Mouse (Mus musculus): Measurements from ENCODE around the gene Epha2.
A peak's percentile ranks its signal among the peaks of the same experiment; 100 is the strongest.

The Epha2 gene

DNA sequence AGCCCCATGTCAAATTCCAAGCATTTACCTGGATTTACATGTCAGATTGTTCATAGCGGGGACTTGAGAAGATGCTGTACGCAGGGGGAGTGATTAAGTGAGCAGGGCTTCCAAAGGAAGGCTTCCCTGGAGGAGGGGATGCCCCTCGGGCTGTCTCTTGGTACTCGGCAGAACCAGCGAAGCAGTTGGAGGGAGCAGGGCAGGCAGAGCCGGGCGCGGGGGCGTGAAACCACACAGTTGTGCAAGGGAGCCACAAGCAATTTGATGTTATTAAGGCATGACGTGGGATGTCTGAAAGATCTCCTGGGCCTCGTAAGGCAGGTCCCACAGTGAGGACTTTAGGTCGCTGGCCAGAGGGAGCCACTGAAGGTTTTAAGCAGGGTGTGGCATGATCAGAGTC lies 28.9 kb downstream of the Epha2 start:
- DNase-seq (ENCODE audit: extremely low spot score), result no peak

DNA sequence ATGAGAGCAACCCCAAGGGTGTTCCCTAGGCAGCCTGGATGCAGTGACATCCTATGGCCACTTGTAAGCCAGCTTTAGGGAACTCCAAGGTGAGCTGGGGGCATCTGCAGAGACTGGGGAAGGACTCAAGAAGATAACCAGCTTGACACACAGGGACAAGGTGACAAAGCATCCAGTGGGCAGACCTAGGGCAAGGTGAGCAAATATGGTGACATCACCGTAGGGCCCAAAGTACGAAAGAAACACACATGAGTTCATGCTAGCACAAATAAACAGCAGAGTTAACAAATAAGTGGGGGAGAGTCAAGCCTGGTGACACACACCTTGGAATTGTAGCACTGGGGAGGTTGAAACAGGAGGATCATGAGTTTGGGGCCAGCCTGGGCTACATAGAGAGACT lies 30.4 kb downstream of the Epha2 start:
- no peak for DNase-seq (ENCODE audit: extremely low spot score)

GRCm38 (mm10) chr4:141332258-141332657 lies 31.2 kb downstream of the Epha2 start:
- DNase-seq (ENCODE audit: extremely low spot score), result no peak

DNA sequence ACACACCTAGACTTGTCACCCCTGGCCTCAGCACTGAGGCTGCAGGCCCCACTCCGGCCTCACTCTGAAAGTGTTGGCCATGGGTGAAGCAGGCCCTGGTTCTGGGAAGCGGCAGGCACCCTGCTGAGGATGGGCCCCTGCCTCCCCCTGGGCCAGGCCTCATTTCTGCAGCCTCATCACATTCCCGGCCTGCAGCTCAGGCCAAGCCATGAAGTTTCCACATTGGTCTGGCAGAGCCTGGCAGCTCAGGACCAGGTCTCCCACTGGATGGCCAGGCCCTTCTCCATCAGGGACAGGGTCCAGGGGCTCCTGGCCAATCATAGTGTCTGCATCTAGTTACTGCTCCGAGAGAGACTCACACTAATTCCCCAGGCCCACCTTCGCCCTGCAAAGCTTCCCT lies 33.7 kb downstream of the Epha2 start:
- no peak for DNase-seq (ENCODE audit: extremely low spot score)

GRCm38 (mm10) chr4:141335263-141335796 lies 34.3 kb downstream of the Epha2 start:
- DNase-seq (ENCODE audit: extremely low spot score), result peak; percentile 69

DNA sequence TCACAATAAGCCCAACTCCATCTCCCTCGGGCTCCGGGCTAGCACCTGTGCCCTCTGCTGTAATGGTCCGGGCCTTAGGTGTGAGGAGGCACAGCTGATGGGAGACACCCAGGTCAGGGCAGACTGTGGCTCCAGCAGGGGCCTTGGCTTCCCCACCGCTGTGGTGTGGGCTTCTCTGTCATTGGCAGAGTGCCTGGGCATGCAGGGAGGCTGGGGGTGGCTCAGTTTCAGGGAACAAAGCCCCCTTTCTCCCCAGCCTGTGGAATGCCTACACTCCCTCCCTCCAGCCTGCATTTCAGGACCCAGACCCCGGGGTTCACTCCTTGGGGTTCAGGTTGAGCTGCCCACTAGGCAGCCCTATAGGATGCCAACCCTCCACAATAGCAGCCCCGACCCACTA lies 35.2 kb downstream of the Epha2 start:
- DNase-seq (ENCODE audit: extremely low spot score), result no peak

GRCm38 (mm10) chr4:141337986-141338385 lies 36.9 kb downstream of the Epha2 start:
- DNase-seq (ENCODE audit: extremely low spot score), result peak; percentile 45

DNA sequence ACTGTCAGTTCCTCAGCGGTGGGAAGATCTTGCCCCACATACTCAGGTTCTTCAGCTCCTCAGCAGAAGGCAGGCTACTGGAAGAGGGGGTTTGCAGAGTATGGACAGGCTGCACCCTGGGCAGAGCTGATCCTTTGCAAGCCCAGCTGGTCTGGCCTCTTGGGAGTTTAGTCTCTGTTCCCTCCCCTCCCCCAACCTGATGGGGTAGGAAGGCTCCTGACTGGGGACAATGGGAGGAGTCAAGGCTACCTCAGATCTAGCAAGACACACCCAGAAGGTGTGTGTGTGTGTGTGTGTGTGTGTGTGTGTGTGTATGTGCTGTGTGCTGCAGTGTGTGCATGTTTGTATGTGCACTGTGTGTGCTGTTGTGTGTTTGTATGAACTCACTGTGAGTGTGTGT lies 37.8 kb downstream of the Epha2 start:
- peak; percentile 34 for DNase-seq (ENCODE audit: extremely low spot score)

DNA sequence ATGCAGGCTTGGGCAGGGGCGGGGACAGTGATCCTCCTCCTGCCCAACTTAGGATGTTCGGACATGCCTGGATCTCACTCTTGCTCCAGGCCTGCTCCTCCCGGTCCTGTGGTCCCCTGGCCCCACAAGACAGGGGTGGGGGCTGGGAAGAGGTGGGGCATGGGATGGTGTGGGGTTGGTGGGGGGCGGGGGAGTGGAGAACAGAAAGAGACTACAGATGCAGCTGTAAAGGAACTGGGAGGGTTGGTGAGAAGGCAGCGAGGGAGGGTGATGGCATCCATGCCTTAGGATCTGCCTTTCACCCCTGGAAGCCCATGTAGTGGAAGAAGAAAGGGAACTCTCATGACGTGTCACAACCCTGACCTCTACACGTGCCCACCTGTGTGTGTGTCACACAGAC lies 40.4 kb downstream of the Epha2 start:
- no peak for DNase-seq (ENCODE audit: extremely low spot score)

DNA sequence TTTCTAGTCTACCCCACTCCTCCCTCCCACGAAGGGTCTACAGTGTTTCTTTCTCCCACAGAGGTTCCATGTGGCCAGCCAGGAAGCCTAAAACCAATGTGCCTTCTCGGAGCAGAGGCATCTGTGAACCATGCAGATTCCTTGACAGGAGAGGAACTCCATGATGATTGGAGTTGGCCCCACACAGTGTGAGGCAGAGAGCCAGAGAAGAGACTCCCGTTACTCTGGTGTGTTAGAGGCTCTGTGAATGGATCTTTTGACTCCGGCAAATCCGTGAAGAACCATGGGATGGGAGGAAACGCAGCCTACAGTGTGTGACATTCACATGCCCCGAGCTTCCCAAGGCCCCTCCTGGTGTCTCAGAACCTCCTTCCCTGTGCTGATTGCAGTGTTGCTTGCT lies 42.5 kb downstream of the Epha2 start:
- DNase-seq (ENCODE audit: extremely low spot score), result no peak

- no peak for DNase-seq (ENCODE audit: extremely low spot score)
Measured at GRCm38 (mm10) chr4:141345219-141345618, 44.2 kb downstream of the Epha2 start.

- DNase-seq (ENCODE audit: extremely low spot score), result no peak
Measured at GRCm38 (mm10) chr4:141347365-141347797, 46.3 kb downstream of the Epha2 start.

DNA sequence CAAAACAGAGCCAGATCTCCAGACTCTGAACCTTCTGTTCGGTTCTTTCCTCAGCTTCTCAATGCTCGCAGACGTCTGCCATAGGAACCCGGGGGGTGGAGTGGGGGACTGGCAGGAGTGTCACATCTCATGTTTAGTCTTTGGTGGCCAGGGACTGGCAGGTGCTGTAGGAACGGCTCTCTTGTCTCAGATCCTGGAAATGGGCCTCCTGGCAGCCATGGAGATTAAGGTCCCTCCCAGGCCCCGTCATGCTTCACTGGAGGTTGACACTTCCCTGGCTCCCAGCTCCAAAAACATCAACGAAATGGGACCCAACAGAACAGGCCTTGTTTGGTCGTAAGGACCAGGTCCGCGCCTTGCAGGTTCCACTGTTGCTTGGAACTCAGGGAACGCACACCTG lies 47.6 kb downstream of the Epha2 start:
- no peak for DNase-seq (ENCODE audit: extremely low spot score)

- DNase-seq (ENCODE audit: extremely low spot score), result no peak
Measured at GRCm38 (mm10) chr4:141350015-141350414, 49.0 kb downstream of the Epha2 start.

GRCm38 (mm10) chr4:141351972-141352371 lies 50.9 kb downstream of the Epha2 start:
- no peak for DNase-seq (ENCODE audit: extremely low spot score)

DNA sequence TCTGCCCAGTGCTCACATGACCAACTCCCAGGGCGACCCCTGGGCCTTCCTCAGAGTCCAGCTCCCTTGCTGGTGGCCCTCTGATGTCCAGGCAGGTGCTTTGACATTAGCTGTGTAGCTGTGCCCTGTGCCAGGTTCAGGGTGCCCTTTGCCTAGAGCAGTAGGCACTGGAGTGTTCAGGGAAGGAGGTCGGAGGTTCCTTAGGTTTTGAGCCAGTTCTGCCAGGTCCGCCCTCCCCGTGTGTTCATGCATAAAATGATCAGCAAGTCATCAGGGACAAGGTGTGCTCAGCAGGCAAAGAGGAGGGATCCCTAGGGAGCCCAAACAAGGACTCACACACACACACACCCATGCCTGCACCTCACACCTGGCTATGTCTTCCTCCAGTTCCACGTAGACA lies 51.9 kb downstream of the Epha2 start:
- DNase-seq (ENCODE audit: extremely low spot score), result no peak

DNA sequence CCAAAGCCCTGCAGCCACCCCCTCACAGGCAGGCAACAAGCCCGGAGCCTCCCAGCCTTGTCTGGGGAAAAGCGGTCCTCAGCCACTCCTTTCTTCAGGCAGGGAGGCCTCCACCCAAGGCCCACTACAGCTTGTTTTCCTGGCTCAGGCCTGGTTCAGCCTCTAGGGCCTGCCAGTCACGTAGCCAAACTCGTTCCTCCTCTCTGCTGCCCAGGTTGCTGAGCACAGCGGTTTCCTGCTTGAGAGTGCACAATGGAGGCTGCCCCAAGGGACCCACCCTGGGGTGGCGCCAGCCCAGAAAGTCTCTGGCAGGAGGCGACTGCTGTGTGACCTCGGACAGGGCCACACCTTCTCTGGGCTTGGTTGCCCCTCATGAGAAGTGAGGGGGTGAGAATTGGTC lies 52.8 kb downstream of the Epha2 start:
- DNase-seq (ENCODE audit: extremely low spot score), result no peak

DNA sequence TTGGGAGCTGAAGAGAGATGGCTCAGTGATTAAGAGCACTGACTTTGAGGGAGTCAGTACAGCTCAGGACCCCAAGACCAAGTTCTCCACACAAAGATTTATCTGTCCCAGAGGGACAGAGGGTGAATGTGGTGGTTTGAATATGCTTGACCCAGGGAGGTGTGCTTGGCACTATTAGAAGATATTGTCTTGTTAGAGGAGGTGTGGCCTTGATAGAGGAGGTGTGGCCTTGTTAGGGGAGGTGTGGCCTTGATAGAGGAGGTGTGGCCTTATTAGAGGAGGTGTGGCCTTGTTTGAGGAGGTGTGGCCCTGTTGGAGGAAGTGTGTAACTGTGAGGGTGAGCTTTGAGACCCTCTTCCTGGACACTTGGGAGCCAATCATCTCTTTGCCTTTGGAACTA lies 56.8 kb downstream of the Epha2 start:
- DNase-seq (ENCODE audit: extremely low spot score), result no peak

DNA sequence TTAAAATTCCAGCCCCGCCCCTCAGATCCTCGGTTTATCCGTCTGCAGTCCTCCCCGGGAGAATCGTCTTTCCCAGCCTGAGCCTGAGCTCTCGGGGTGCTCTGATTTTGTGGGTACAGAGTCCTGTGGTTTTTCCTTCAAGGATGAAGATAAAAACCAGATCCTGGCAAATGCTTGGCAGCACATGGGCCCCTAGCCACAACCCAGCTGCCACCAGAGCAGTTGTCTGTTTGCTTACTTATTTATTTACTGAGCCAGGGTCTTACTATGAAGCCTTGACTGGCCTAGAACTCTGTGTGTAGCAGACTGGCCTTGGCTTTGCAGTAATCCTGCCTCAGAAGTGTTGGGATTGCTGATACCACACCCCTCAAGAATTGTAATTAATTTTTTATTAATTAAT lies 58.2 kb downstream of the Epha2 start:
- no peak for DNase-seq (ENCODE audit: extremely low spot score)

DNA sequence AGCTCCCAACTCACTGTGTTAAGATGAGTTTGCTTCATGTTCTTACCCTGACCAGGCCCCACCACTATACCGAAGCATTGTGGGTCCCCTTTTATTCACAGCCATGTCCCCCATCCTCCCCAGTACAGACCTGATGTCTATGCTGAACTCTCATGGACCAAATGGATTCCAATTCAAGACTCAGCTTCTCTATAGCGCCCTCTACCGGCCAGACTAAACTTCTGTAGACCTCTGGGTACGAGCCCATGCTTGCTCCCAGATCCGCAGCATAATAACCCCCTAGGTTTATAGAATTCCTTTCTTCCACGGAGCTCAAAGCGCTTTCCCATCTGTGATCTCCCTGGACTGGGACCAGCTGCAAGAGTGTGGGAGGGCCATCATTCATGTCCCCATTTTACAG lies 59.8 kb downstream of the Epha2 start:
- no peak for DNase-seq (ENCODE audit: extremely low spot score)

DNA sequence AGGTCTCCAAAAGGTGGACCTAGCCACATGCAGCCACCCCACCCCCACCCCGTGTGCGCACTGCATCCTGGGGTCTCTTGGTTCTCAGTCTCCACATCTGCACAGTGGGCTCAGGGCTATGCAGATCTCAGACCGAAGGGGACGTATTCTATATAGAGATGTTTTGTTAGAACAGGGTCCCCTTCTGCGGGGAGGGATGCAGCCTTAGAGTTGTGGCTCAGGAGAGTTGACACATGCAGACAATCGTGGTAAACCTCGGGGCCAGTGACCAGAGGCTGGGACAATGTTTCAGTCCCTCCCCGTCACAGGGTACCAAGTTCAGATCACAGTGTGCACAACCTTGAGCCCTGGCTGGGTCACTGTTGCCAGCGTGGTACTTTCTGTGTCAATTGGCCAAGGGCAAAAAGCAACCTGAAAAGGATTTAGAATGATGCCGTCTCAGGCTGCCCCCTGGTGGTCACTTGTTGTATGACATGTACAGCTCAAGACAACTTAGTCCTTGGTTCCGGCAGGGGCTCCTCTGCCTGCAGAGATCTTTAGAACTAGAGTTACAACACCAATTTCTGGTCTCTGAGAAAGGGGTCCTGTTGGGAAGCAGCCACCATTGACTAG lies 62.0 kb downstream of the Epha2 start:
- peak; percentile 86 for DNase-seq (ENCODE audit: extremely low spot score)

GRCm38 (mm10) chr4:141365126-141365525 lies 64.1 kb downstream of the Epha2 start:
- no peak for DNase-seq (ENCODE audit: extremely low spot score)

GRCm38 (mm10) chr4:141365876-141366275 lies 64.8 kb downstream of the Epha2 start:
- DNase-seq (ENCODE audit: extremely low spot score), result no peak
